Mouse (Mus musculus): ENCODE measurements at regions not wholly inside any gene's neighbourhood (a gene's known extent, or its start where the extent isn't known, plus 50 kb on each side); places are given as distances from the start of the nearest gene placed in this dataset.

DNA sequence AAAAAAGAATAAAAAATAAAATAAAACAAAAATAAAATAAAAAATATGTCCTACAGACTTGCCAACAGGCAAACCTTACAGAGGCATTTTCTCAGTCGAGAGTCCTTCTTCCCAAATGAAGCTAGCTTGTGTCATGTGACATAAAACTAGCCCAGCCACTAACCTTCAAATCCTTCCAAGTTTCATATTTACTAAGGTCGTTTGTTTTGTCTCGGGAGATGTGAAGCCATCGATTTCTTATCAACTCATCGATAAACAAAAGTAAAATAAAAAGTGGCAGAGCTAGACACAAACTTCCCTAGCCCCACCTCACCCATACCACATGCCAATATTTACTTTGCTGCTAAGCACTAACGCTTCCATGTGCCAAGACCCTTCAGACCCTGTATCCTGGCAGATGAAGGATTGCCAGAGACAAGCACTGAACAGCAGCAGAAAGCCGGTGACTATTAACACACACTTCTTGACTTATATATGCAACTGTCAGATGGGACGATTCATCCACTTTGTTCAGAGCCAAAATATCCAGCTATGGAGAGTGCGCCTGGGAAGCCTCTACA is 79.9 kb upstream of the Klf9 start:
- TF ChIP-seq EP300 (IDR thresholded peaks at IDR 0.05; ENCODE audit: low read depth) (no peak), CTCF (IDR thresholded peaks at IDR 0.05; ENCODE audit: low read depth) (no peak)
